Mouse (Mus musculus): ENCODE measurements around the gene Msmo1. TPM values are rescaled to one million over a fixed set of nuclear protein-coding genes. Genes with fewer than 3 reads are reported as not detected.

Msmo1 gene
- polyA plus RNA-seq, 1 experiment from 2014 or later: 107 TPM

- H3K27me3 ChIP-seq: no peaks in the 10 kb centered on the region
- no peak for ATAC-seq (ENCODE audit: insufficient number of reproducible peaks, insufficient read depth, low FRiP score, low TSS enrichment, low read depth)
- H3K9me3 ChIP-seq: 0 out of 2 replicates have a peak, but pooled peaks cover 5% of the 10 kb centered on the region
- H3K27ac ChIP-seq: no peak overlapping the region
- H3K4me2 ChIP-seq: no peak overlapping the region
- WGBS: 74% methylated on average over 8 of the region's 8 CpGs
- H3K36me3 ChIP-seq: no peaks in the 10 kb centered on the region
- no peak overlapping the region for H3K9ac ChIP-seq (replicated peaks)
- no peak overlapping the region for H3K4me3 ChIP-seq (replicated peaks)
- no peaks in the 10 kb centered on the region for H3K4me1 ChIP-seq (replicated peaks)
Measured at GRCm38 (mm10) chr8:64674951-64675585, 58.5 kb downstream of the Msmo1 start.

DNA sequence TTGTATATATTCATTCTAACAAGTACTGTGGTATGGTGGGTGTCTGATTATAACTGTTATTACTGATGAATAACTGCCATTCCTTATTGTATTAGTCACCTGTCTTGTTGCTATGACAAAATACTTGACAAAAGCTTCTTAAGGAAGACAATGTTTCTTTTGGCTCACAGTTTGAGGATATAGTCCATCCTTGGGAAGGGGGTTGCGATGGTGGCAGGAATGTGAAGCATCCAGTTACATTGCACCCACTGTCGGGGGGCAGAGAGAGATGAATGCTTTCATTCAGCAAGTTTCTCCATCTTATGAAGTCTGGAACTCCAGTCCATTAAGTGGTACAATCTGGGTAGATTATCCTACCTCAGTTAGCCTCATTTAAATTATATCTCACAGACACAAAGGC is 60.7 kb downstream of the Msmo1 start:
- Histone ChIP-seq H3K36me3 (no peaks in the 10 kb centered on the region), H3K27ac (no peak overlapping the region), H3K4me2 (no peak overlapping the region), H3K27me3 (no peaks in the 10 kb centered on the region), H3K9me3 (0 out of 2 replicates have a peak, but pooled peaks cover 5% of the 10 kb centered on the region), H3K4me3 (replicated peaks) (no peak overlapping the region), H3K9ac (replicated peaks) (no peak overlapping the region), H3K4me1 (replicated peaks) (no peaks in the 10 kb centered on the region)
- WGBS: 79% methylated on average over 2 of the region's 2 CpGs
- ATAC-seq (ENCODE audit: insufficient number of reproducible peaks, insufficient read depth, low FRiP score, low TSS enrichment, low read depth): no peak

GRCm38 (mm10) chr8:64671937-64672336 is 61.7 kb downstream of the Msmo1 start:
- Histone ChIP-seq H3K27me3 (no peaks in the 10 kb centered on the region), H3K9me3 (0 out of 2 replicates have a peak, but pooled peaks cover 5% of the 10 kb centered on the region), H3K4me3 (replicated peaks) (no peak overlapping the region), H3K4me2 (no peak overlapping the region), H3K4me1 (replicated peaks) (no peaks in the 10 kb centered on the region), H3K27ac (no peak overlapping the region), H3K9ac (replicated peaks) (no peak overlapping the region), H3K36me3 (no peaks in the 10 kb centered on the region)
- 48% methylated on average over 1 of the region's 1 CpGs for WGBS
- ATAC-seq (ENCODE audit: insufficient number of reproducible peaks, insufficient read depth, low FRiP score, low TSS enrichment, low read depth): no peak

Other genes with a start within 250 kb of the Msmo1 start
- 187 and 188 TPM in 2 replicates for gene Cpe, start 40.7 kb downstream of the Msmo1 start, polyA plus RNA-seq (2016; fragmentation: Nextera tagmentation; extraction: Ambion mirVana)
- 12.3 and 13.3 TPM in 2 replicates for gene Klhl2, start 116.2 kb upstream of the Msmo1 start, polyA plus RNA-seq (2016; fragmentation: Nextera tagmentation; extraction: Ambion mirVana)
- 18.7 and 20.2 TPM in 2 replicates for gene Tmem192, start 213.4 kb upstream of the Msmo1 start, polyA plus RNA-seq (2016; fragmentation: Nextera tagmentation; extraction: Ambion mirVana)